ENCODE assay signal across 7 mouse cellular contexts in the genomic region with DNA sequence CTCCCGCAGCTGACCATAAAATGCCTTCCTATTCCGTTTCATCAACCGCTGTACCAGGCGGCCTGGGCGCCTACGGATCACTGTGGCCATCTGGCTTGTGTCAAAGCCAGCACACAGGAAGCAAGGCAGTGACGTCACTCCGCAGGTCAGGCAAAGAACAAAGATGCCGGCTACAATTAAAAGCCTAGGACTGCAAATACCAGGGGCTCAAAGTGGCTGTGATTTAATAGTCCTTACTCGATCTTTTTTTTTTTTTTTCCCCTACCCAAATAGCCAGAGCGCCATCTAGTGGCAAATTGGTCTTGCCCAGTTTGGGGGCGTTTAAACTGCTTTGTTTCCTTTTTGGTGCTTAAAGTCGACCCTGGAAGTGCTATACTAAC. TPM values are rescaled to one million over a fixed set of nuclear protein-coding genes. Genes with fewer than 3 reads are reported as not detected.
DNase-seq lines count a peak whose midpoint lies in the region; ATAC-seq and TF ChIP-seq lines count a peak whose summit lies in the region.

No protein-coding gene starts in this region.

- no peak for ATAC-seq in Patski
- peak; percentile 61 for ATAC-seq in megakaryocyte, adult 5-6 weeks (ENCODE audit: poor library complexity, severe bottlenecking)
- peak; percentile 66; the same call in 1 of the 2 replicates for ATAC-seq in stomach, embryonic 14.5 days (ENCODE audit: insufficient number of reproducible peaks, insufficient read depth, low FRiP score, low read depth)

- in situ Hi-C loops in Patski (cut with MboI; ENCODE audit: low pct_unique_long_range_greater_than_20kb), result loop anchor here (5.0 to 25.0 kb wide), 5 partner anchors 382 to 625 kb away; a partner anchor contains a TSS

- no peaks in the 10 kb centered on the region; the same call in 1 of the 2 replicates for H3K36me3 ChIP-seq in stomach, embryonic 14.5 days (ENCODE audit: control insufficient read depth, insufficient read depth, low read length)

- CTCF ChIA-PET in Patski (lab: Charles Lee), result interaction anchor here (1.0 to 1.1 kb wide), 2 partner anchors 9 to 562 kb away, joined by 3 to 5 read pairs; no protein-coding TSS in a partner anchor

- no peaks in the 10 kb centered on the region for H3K27me3 ChIP-seq in Patski
- H3K27me3 ChIP-seq in stomach, embryonic 14.5 days (ENCODE audit: control insufficient read depth, insufficient read depth, low read length), result no peaks in the 10 kb centered on the region

- DNase-seq in CD8-positive naive resting alpha-beta T cell, adult 2 months (ENCODE audit: low read depth in 2 of 2, low spot score in 2 of 2), result peak; percentile 11 to 38
- no peak for DNase-seq in Patski (ENCODE audit: low read depth, low spot score)
- DNase-seq in embryo, embryonic 9.5 days (ENCODE audit: extremely low spot score), result peak; percentile 79
- peak; percentile 75 for DNase-seq in heart, postnatal 10 days
- peak; percentile 48 to 68 for DNase-seq in kidney, postnatal 25 days

- POLR2A ChIA-PET in Patski (lab: Charles Lee), result no interaction called here

- H3K9me3 ChIP-seq in stomach, embryonic 14.5 days (ENCODE audit: control insufficient read depth, low read depth, low read length), result no peaks in the 10 kb centered on the region

- H3K4me3 ChIP-seq in stomach, embryonic 14.5 days (ENCODE audit: low read depth, low read length), result peak overlapping the region; percentile 0; the same call in 1 of the 2 replicates

- 5% methylated on average over 13 of the region's 13 CpGs for WGBS in stomach, embryonic 14.5 days

- peak overlapping the region; percentile 56 for H3K27ac ChIP-seq in stomach, embryonic 14.5 days (ENCODE audit: low read length)

- peak overlapping the region; percentile 50 for H3K4me2 ChIP-seq in stomach, embryonic 14.5 days (replicated peaks; ENCODE audit: low read depth, low read length)

- TF ChIP-seq CTCF in Patski (IDR thresholded peaks at IDR 0.05), result peak; percentile 84

- intact Hi-C loops in heart, postnatal 10 days (cut with DNase I), result loop anchor here (5.0 to 10.0 kb wide), 2 partner anchors 285 to 568 kb away; no protein-coding TSS in a partner anchor

- H3K9ac ChIP-seq in stomach, embryonic 14.5 days (replicated peaks; ENCODE audit: low read depth, low read length), result 0 out of 2 replicates have a peak overlapping the region, but pooled peaks have one; percentile 10

- peaks cover 32% of the 10 kb centered on the region for H3K4me1 ChIP-seq in stomach, embryonic 14.5 days (ENCODE audit: control insufficient read depth, insufficient read depth, low read length)

RNA-seq across cellular contexts. Expression of a gene that starts 26.4 kb away (rescaled TPM):
- 36.9 TPM for polyA plus RNA-seq in Patski (2021)
- total RNA-seq in heart, postnatal 10 days (2021), result 100 to 1,000 TPM; 131 to 148 TPM
- 0.40 TPM in 1 of 2 replicates, not detected in the other for total RNA-seq in megakaryocyte, adult 5-6 weeks (2015)
- total RNA-seq in megakaryocyte, adult 5-6 weeks (2017), result 0.07 TPM in 1 of 2 replicates, not detected in the other
- polyA plus RNA-seq in stomach, embryonic 14.5 days (2014; fragmentation: Nextera tagmentation; extraction: Ambion mirVana), result 30.9 and 33.3 TPM in 2 replicates

Comparison
In these comparisons a context has a peak if more than half of its experiments do, and no peak if none do; other contexts are left out.
1. RNA of a gene that starts 26.4 kb away (total RNA-seq): 131 to 148 TPM in heart, postnatal 10 days; 0.07 to 0.40 TPM in megakaryocyte, adult 5-6 weeks; every median in the first group is over 10 times any median in the second.